Mouse (Mus musculus): ENCODE measurements around the gene Rb1.

GRCm38 (mm10) chr14:73350029-73350428 lies 24.4 kb upstream of the Rb1 start:
- no peak for TF ChIP-seq POLR2AphosphoS2 (IDR thresholded peaks at IDR 0.05; ENCODE audit: insufficient read length, low read depth)
- no peak for TF ChIP-seq E2F4 (IDR thresholded peaks at IDR 0.05; ENCODE audit: insufficient read depth)
- no peak for TF ChIP-seq POLR2A (IDR thresholded peaks at IDR 0.05; ENCODE audit: insufficient read length, low read depth)
- no peak for TF ChIP-seq CEBPB (IDR thresholded peaks at IDR 0.05; ENCODE audit: insufficient read depth, poor library complexity, severe bottlenecking)
- TF ChIP-seq MAX (IDR thresholded peaks at IDR 0.05; ENCODE audit: low read depth) = no peak
- TF ChIP-seq MYOG (IDR thresholded peaks at IDR 0.05; ENCODE audit: control insufficient read depth in 1 of 3, insufficient read depth in 1 of 3, insufficient read length in 2 of 3, low read depth in 2 of 3) = no peak
